Mouse (Mus musculus) cerebellum, adult 2 months (tissue): ENCODE measurements at regions not wholly inside any gene's neighbourhood (a gene's known extent, or its start where the extent isn't known, plus 50 kb on each side); places are given as distances from the start of the nearest gene placed in this dataset.

Source experiments
- CTCF ChIP-seq: fragments of 200-500 bp; IDR thresholded peaks from 2 replicates; pipeline ENCODE4 v1.5.1; 2011; ENCODE audit warnings: low read depth, mild to moderate bottlenecking, control low read depth, low read length, moderate library complexity, borderline replicate concordance; ENCODE audit not compliant: insufficient read depth
- POLR2A ChIP-seq: fragments of 200-500 bp; IDR thresholded peaks from 2 replicates; pipeline ENCODE4 v1.6.1; 2011; ENCODE audit warnings: low read length, control low read depth, borderline replicate concordance; ENCODE audit not compliant: insufficient read depth

- TF ChIP-seq CTCF (no peak), POLR2A (no peak)
These were observed 244.2 kb downstream of the Mex3b start for GRCm38 (mm10) chr7:83111217-83111823.
